Mouse (Mus musculus): ENCODE measurements around the gene Pgf. TPM values are rescaled to one million over a fixed set of nuclear protein-coding genes. Genes with fewer than 3 reads are reported as not detected.

Gene Pgf
- polyA plus RNA-seq, 1 experiment, result 5.8 TPM

GRCm38 (mm10) chr12:85142803-85143202 is 34.8 kb downstream of the Pgf start:
- no peak overlapping the region for H3K27ac ChIP-seq (ENCODE audit: insufficient read depth, low read length)
- H3K9me3 ChIP-seq (replicated peaks; ENCODE audit: control insufficient read depth, insufficient read depth, low read length, poor library complexity, severe bottlenecking), result no peaks in the 10 kb centered on the region
- H3K4me1 ChIP-seq (ENCODE audit: control insufficient read depth, insufficient read depth, low read length), result peaks cover 12% of the 10 kb centered on the region
- no peak overlapping the region for H3K9ac ChIP-seq (ENCODE audit: low read depth, poor library complexity, severe bottlenecking)
- H3K36me3 ChIP-seq (ENCODE audit: control insufficient read depth, insufficient read depth, low read length, poor library complexity, severe bottlenecking), result no peaks in the 10 kb centered on the region
- TF ChIP-seq EP300 (IDR thresholded peaks at IDR 0.05; ENCODE audit: insufficient read depth, low read depth, low read length), result no peak
- TF ChIP-seq POLR2A (IDR thresholded peaks at IDR 0.05; ENCODE audit: insufficient read depth, low read length), result no peak
- peak; percentile 91 for TF ChIP-seq CTCF (IDR thresholded peaks at IDR 0.05; ENCODE audit: low read depth, low read length)
- H3K4me3 ChIP-seq (ENCODE audit: low read depth, low read length), result no peak overlapping the region
- no peaks in the 10 kb centered on the region for H3K27me3 ChIP-seq (ENCODE audit: control insufficient read depth, insufficient read depth, low read length, poor library complexity, severe bottlenecking)

GRCm38 (mm10) chr12:85141096-85141495 is 36.5 kb downstream of the Pgf start:
- Histone ChIP-seq H3K27ac (ENCODE audit: insufficient read depth, low read length) (no peak overlapping the region), H3K9me3 (replicated peaks; ENCODE audit: control insufficient read depth, insufficient read depth, low read length, poor library complexity, severe bottlenecking) (no peaks in the 10 kb centered on the region), H3K4me1 (ENCODE audit: control insufficient read depth, insufficient read depth, low read length) (peaks cover 10% of the 10 kb centered on the region), H3K9ac (ENCODE audit: low read depth, poor library complexity, severe bottlenecking) (no peak overlapping the region), H3K4me3 (ENCODE audit: low read depth, low read length) (no peak overlapping the region), H3K36me3 (ENCODE audit: control insufficient read depth, insufficient read depth, low read length, poor library complexity, severe bottlenecking) (no peaks in the 10 kb centered on the region), H3K27me3 (ENCODE audit: control insufficient read depth, insufficient read depth, low read length, poor library complexity, severe bottlenecking) (no peaks in the 10 kb centered on the region)
- TF ChIP-seq POLR2A (IDR thresholded peaks at IDR 0.05; ENCODE audit: insufficient read depth, low read length) (no peak), EP300 (IDR thresholded peaks at IDR 0.05; ENCODE audit: insufficient read depth, low read depth, low read length) (0 out of 2 replicates have a peak, but pooled peaks have one; percentile 48), CTCF (IDR thresholded peaks at IDR 0.05; ENCODE audit: low read depth, low read length) (no peak)

GRCm38 (mm10) chr12:85140036-85140701 is 37.4 kb downstream of the Pgf start:
- Histone ChIP-seq H3K27ac (ENCODE audit: insufficient read depth, low read length) (no peak overlapping the region), H3K9me3 (replicated peaks; ENCODE audit: control insufficient read depth, insufficient read depth, low read length, poor library complexity, severe bottlenecking) (no peaks in the 10 kb centered on the region), H3K36me3 (ENCODE audit: control insufficient read depth, insufficient read depth, low read length, poor library complexity, severe bottlenecking) (no peaks in the 10 kb centered on the region), H3K9ac (ENCODE audit: low read depth, poor library complexity, severe bottlenecking) (no peak overlapping the region), H3K27me3 (ENCODE audit: control insufficient read depth, insufficient read depth, low read length, poor library complexity, severe bottlenecking) (no peaks in the 10 kb centered on the region), H3K4me3 (ENCODE audit: low read depth, low read length) (peak overlapping the region; percentile 35), H3K4me1 (ENCODE audit: control insufficient read depth, insufficient read depth, low read length) (peaks cover 10% of the 10 kb centered on the region)
- no peak for TF ChIP-seq POLR2A (IDR thresholded peaks at IDR 0.05; ENCODE audit: insufficient read depth, low read length)
- TF ChIP-seq EP300 (IDR thresholded peaks at IDR 0.05; ENCODE audit: insufficient read depth, low read depth, low read length), result no peak
- no peak for TF ChIP-seq CTCF (IDR thresholded peaks at IDR 0.05; ENCODE audit: low read depth, low read length)

GRCm38 (mm10) chr12:85136627-85137026 is 41.0 kb downstream of the Pgf start:
- H3K36me3 ChIP-seq (ENCODE audit: control insufficient read depth, insufficient read depth, low read length, poor library complexity, severe bottlenecking), result peaks cover 15% of the 10 kb centered on the region
- H3K27me3 ChIP-seq (ENCODE audit: control insufficient read depth, insufficient read depth, low read length, poor library complexity, severe bottlenecking), result no peaks in the 10 kb centered on the region
- H3K9ac ChIP-seq (ENCODE audit: low read depth, poor library complexity, severe bottlenecking), result no peak overlapping the region
- TF ChIP-seq POLR2A (IDR thresholded peaks at IDR 0.05; ENCODE audit: insufficient read depth, low read length) (no peak), EP300 (IDR thresholded peaks at IDR 0.05; ENCODE audit: insufficient read depth, low read depth, low read length) (no peak)
- H3K4me1 ChIP-seq (ENCODE audit: control insufficient read depth, insufficient read depth, low read length), result peaks cover 7% of the 10 kb centered on the region
- H3K4me3 ChIP-seq (ENCODE audit: low read depth, low read length), result no peak overlapping the region
- H3K9me3 ChIP-seq (replicated peaks; ENCODE audit: control insufficient read depth, insufficient read depth, low read length, poor library complexity, severe bottlenecking), result peaks cover 2% of the 10 kb centered on the region; the same call in 1 of the 2 replicates
- no peak overlapping the region for H3K27ac ChIP-seq (ENCODE audit: insufficient read depth, low read length)

- Histone ChIP-seq H3K36me3 (ENCODE audit: control insufficient read depth, insufficient read depth, low read length, poor library complexity, severe bottlenecking) (peaks cover 23% of the 10 kb centered on the region), H3K27ac (ENCODE audit: insufficient read depth, low read length) (no peak overlapping the region), H3K9ac (ENCODE audit: low read depth, poor library complexity, severe bottlenecking) (no peak overlapping the region), H3K4me3 (ENCODE audit: low read depth, low read length) (no peak overlapping the region), H3K4me1 (ENCODE audit: control insufficient read depth, insufficient read depth, low read length) (peaks cover 3% of the 10 kb centered on the region), H3K27me3 (ENCODE audit: control insufficient read depth, insufficient read depth, low read length, poor library complexity, severe bottlenecking) (no peaks in the 10 kb centered on the region), H3K9me3 (replicated peaks; ENCODE audit: control insufficient read depth, insufficient read depth, low read length, poor library complexity, severe bottlenecking) (peaks cover 7% of the 10 kb centered on the region)
- TF ChIP-seq EP300 (IDR thresholded peaks at IDR 0.05; ENCODE audit: insufficient read depth, low read depth, low read length), result no peak
Measured at GRCm38 (mm10) chr12:85135513-85136470, 41.8 kb downstream of the Pgf start.

Data from ES-Bruce4 (cell line).